ENCODE assay signal across 8 mouse cellular contexts in the genomic region with DNA sequence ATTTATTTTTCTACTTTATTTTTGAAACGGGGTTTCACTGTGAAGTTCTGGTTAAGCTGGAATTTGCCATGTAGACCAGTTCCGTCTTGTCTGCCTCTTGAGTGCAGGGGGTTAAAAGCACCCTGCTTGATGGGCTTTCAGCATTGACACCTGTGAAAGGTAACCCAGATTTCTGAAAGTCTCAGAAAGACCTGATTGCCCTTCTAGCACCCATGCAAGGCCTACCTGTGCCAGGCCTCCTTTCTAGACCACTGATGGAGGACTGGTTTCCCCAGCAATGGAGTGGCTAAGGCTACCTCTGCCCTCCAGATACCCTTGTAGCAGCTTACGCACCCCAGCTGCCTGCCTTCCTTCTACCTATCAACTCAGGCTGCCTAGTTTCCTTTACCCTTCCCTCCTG. TPM values are rescaled to one million over a fixed set of nuclear protein-coding genes. Genes with fewer than 3 reads are reported as not detected.
A peak's percentile ranks its signal among the peaks of the same experiment; 100 is the strongest.
DNase-seq lines count a peak whose midpoint lies in the region; ATAC-seq and TF ChIP-seq lines count a peak whose summit lies in the region.

No protein-coding gene starts in this region.

- no peaks in the 10 kb centered on the region for H3K27me3 ChIP-seq in forebrain, embryonic 15.5 days
- H3K27me3 ChIP-seq in liver, embryonic 14.5 days (ENCODE audit: control insufficient read depth, insufficient read depth, low read length): no peaks in the 10 kb centered on the region

- H3K9ac ChIP-seq in forebrain, embryonic 15.5 days (replicated peaks): peak overlapping the region; percentile 96
- peak overlapping the region; percentile 92 for H3K9ac ChIP-seq in liver, embryonic 14.5 days (replicated peaks)

- DNase-seq in gastrocnemius, adult 2 months: no peak
- no peak for DNase-seq in gastrocnemius, adult 8-10 months (ENCODE audit: low spot score in 2 of 2)
- peak; percentile 7 for DNase-seq in A20 (ENCODE audit: low read depth, low spot score)
- no peak for DNase-seq in liver, embryonic 14.5 days (ENCODE audit: low read depth in 3 of 3, low spot score in 3 of 3)
- DNase-seq in embryo, embryonic 10 days (ENCODE audit: low spot score): no peak
- DNase-seq in left cerebral cortex, adult 8-10 months (ENCODE audit: low spot score in 2 of 2): no peak

- peak overlapping the region; percentile 100 for H3K27ac ChIP-seq in gastrocnemius, adult 2 months
- H3K27ac ChIP-seq in forebrain, embryonic 15.5 days (replicated peaks): peak overlapping the region; percentile 99
- peak overlapping the region; percentile 85 for H3K27ac ChIP-seq in liver, embryonic 14.5 days

- intact Hi-C loops in gastrocnemius, adult 2 months (cut with DNase I): loop anchor here (2.0 to 5.0 kb wide), 3 partner anchors 52 to 222 kb away; a partner anchor contains a TSS

- no peaks in the 10 kb centered on the region for H3K9me3 ChIP-seq in forebrain, embryonic 15.5 days
- H3K9me3 ChIP-seq in liver, embryonic 14.5 days (ENCODE audit: control insufficient read depth, low read length): no peaks in the 10 kb centered on the region

- peaks cover 37% of the 10 kb centered on the region for H3K4me1 ChIP-seq in forebrain, embryonic 15.5 days
- H3K4me1 ChIP-seq in liver, embryonic 14.5 days (replicated peaks; ENCODE audit: control insufficient read depth in 2 of 2, insufficient read depth in 2 of 2, low read length in 1 of 2): peaks cover 14 to 23% of the 10 kb centered on the region in 2 experiments

- H3K4me3 ChIP-seq in gastrocnemius, adult 2 months: peak overlapping the region; percentile 89
- peak overlapping the region; percentile 95 for H3K4me3 ChIP-seq in forebrain, embryonic 15.5 days
- peak overlapping the region; percentile 72 to 98; a peak in 3 of 4 replicates for H3K4me3 ChIP-seq in liver, embryonic 14.5 days (ENCODE audit: insufficient read depth in 1 of 2, low read depth in 2 of 2, low read length in 2 of 2)

- TF ChIP-seq EP300 in liver, embryonic 14.5 days (IDR thresholded peaks at IDR 0.05; ENCODE audit: low read depth): no peak

- H3K36me3 ChIP-seq in forebrain, embryonic 15.5 days: peaks cover 16% of the 10 kb centered on the region; the same call in 1 of the 2 replicates
- peaks cover 14% of the 10 kb centered on the region for H3K36me3 ChIP-seq in liver, embryonic 14.5 days (replicated peaks; ENCODE audit: control insufficient read depth, insufficient read depth, low read depth)

- no peak for TF ChIP-seq CTCF in gastrocnemius, adult 2 months (IDR thresholded peaks at IDR 0.05)
- TF ChIP-seq CTCF in liver, embryonic 14.5 days (IDR thresholded peaks at IDR 0.05; ENCODE audit: low read depth): no peak

- ATAC-seq in forebrain, embryonic 15.5 days (replicated peaks): no peak
- no peak for ATAC-seq in liver, embryonic 14.5 days (ENCODE audit: insufficient read depth)
- no peak for ATAC-seq in monocyte, adult 5-6 weeks (replicated peaks; ENCODE audit: insufficient number of reproducible peaks, low FRiP score, low TSS enrichment, poor library complexity, severe bottlenecking)

- WGBS in forebrain, embryonic 15.5 days: 72% methylated on average over 3 of the region's 3 CpGs
- WGBS in liver, embryonic 14.5 days (ENCODE audit: insufficient replicate concordance): 66% methylated on average over 3 of the region's 3 CpGs

- peak overlapping the region; percentile 91 for H3K4me2 ChIP-seq in forebrain, embryonic 15.5 days (replicated peaks)
- peak overlapping the region; percentile 82 for H3K4me2 ChIP-seq in liver, embryonic 14.5 days (ENCODE audit: low read depth)

RNA-seq across cellular contexts. Expression of a gene that starts 0.6 kb away (rescaled TPM):
- total RNA-seq in gastrocnemius, adult 2 months (2021): 100 to 1,000 TPM; 147 to 152 TPM
- 100 to 1,000 TPM; 152 to 173 (median 158) TPM for total RNA-seq in gastrocnemius, adult 8-10 months (2022)
- polyA plus RNA-seq in forebrain, embryonic 15.5 days (2015; fragmentation: Nextera tagmentation; extraction: Ambion mirVana): 872 and 917 TPM in 2 replicates
- 236 and 271 TPM in 2 replicates for polyA plus RNA-seq in liver, embryonic 14.5 days (2012; rRNA removed)
- polyA plus RNA-seq in liver, embryonic 14.5 days (2014; fragmentation: Nextera tagmentation; extraction: Ambion mirVana): 326 and 346 TPM in 2 replicates
- total RNA-seq in monocyte, adult 5-6 weeks (2017): 55.6 to 90.6 TPM (median 83.3 TPM) in 3 replicates
- 1,000 to 10,000 TPM; 1,111 to 1,205 (median 1,168) TPM for total RNA-seq in left cerebral cortex, adult 8-10 months (2022)

RNA-seq across cellular contexts. Expression of a gene that starts 6.6 kb away (rescaled TPM):
- total RNA-seq in gastrocnemius, adult 2 months (2021): 1 to 10 TPM; 8.4 to 8.8 TPM
- total RNA-seq in gastrocnemius, adult 8-10 months (2022): 10 to 100 TPM in 2 of 4 experiments, 1 to 10 TPM in 2; 9.4 to 12.8 (median 10.3) TPM
- polyA plus RNA-seq in forebrain, embryonic 15.5 days (2015; fragmentation: Nextera tagmentation; extraction: Ambion mirVana): 28.7 and 31.5 TPM in 2 replicates
- 11.6 and 12.7 TPM in 2 replicates for polyA plus RNA-seq in liver, embryonic 14.5 days (2012; rRNA removed)
- 17.6 and 21.7 TPM in 2 replicates for polyA plus RNA-seq in liver, embryonic 14.5 days (2014; fragmentation: Nextera tagmentation; extraction: Ambion mirVana)
- 6.5 to 24.6 TPM (median 24.4 TPM) in 3 replicates for total RNA-seq in monocyte, adult 5-6 weeks (2017)
- total RNA-seq in left cerebral cortex, adult 8-10 months (2022): 10 to 100 TPM; 34.8 to 48.2 (median 40.3) TPM

RNA-seq across cellular contexts. Expression of a gene that starts 19.4 kb away (rescaled TPM):
- total RNA-seq in gastrocnemius, adult 2 months (2021): 10 to 100 TPM; 35.1 to 39.7 TPM
- 10 to 100 TPM; 36.6 to 43.2 (median 39.8) TPM for total RNA-seq in gastrocnemius, adult 8-10 months (2022)
- polyA plus RNA-seq in forebrain, embryonic 15.5 days (2015; fragmentation: Nextera tagmentation; extraction: Ambion mirVana): 58.8 and 61.9 TPM in 2 replicates
- polyA plus RNA-seq in liver, embryonic 14.5 days (2012; rRNA removed): 8.5 and 9.7 TPM in 2 replicates
- polyA plus RNA-seq in liver, embryonic 14.5 days (2014; fragmentation: Nextera tagmentation; extraction: Ambion mirVana): 24.5 and 25.5 TPM in 2 replicates
- total RNA-seq in monocyte, adult 5-6 weeks (2017): 37.3 to 63.3 TPM (median 46.8 TPM) in 3 replicates
- total RNA-seq in left cerebral cortex, adult 8-10 months (2022): 100 to 1,000 TPM; 105 to 133 (median 122) TPM

RNA-seq across cellular contexts. Expression of a gene that starts 35.2 kb away (rescaled TPM):
- 1 to 10 TPM; 4.0 to 7.1 TPM for total RNA-seq in gastrocnemius, adult 2 months (2021)
- total RNA-seq in gastrocnemius, adult 8-10 months (2022): 1 to 10 TPM; 4.8 to 7.0 (median 5.8) TPM
- 18.8 and 19.5 TPM in 2 replicates for polyA plus RNA-seq in forebrain, embryonic 15.5 days (2015; fragmentation: Nextera tagmentation; extraction: Ambion mirVana)
- 14.1 TPM in 2 replicates for polyA plus RNA-seq in liver, embryonic 14.5 days (2012; rRNA removed)
- 4.9 and 5.4 TPM in 2 replicates for polyA plus RNA-seq in liver, embryonic 14.5 days (2014; fragmentation: Nextera tagmentation; extraction: Ambion mirVana)
- 0.68 to 1.0 TPM (median 0.96 TPM) in 3 replicates for total RNA-seq in monocyte, adult 5-6 weeks (2017)
- total RNA-seq in left cerebral cortex, adult 8-10 months (2022): 10 to 100 TPM; 59.5 to 65.9 (median 63.6) TPM

RNA-seq across cellular contexts. Expression of a gene that starts 39.2 kb away (rescaled TPM):
- under 1 TPM; 0.31 to 0.39 TPM for total RNA-seq in gastrocnemius, adult 2 months (2021)
- under 1 TPM; 0.19 to 0.53 (median 0.42) TPM for total RNA-seq in gastrocnemius, adult 8-10 months (2022)
- polyA plus RNA-seq in forebrain, embryonic 15.5 days (2015; fragmentation: Nextera tagmentation; extraction: Ambion mirVana): 4.9 and 5.2 TPM in 2 replicates
- polyA plus RNA-seq in liver, embryonic 14.5 days (2012; rRNA removed): 0.59 and 0.64 TPM in 2 replicates
- polyA plus RNA-seq in liver, embryonic 14.5 days (2014; fragmentation: Nextera tagmentation; extraction: Ambion mirVana): 0.45 and 0.69 TPM in 2 replicates
- total RNA-seq in monocyte, adult 5-6 weeks (2017): not detected in 3 replicates
- 10 to 100 TPM in 2 of 4 experiments, 1 to 10 TPM in 2; 9.5 to 10.6 (median 9.9) TPM for total RNA-seq in left cerebral cortex, adult 8-10 months (2022)

Comparison
In these comparisons a context has a peak if more than half of its experiments do, and no peak if none do; other contexts are left out.
1. RNA of a gene that starts 0.6 kb away (total RNA-seq): 1,111 to 1,205 TPM in left cerebral cortex, adult 8-10 months; 152 to 173 TPM in gastrocnemius, adult 8-10 months, 147 to 152 TPM in gastrocnemius, adult 2 months and 55.6 to 90.6 TPM in monocyte, adult 5-6 weeks; every median in the first group is over 4 times any median in the second.
2. Peak in every context shown above with its lines, with median percentiles within 50 percentile points of each other: H3K27ac ChIP-seq and H3K4me3 ChIP-seq.